Mouse (Mus musculus) testis, adult 2 months (tissue): ENCODE results near the gene Tcea2.

Experiments
- CTCF ChIP-seq: fragments of 200-500 bp; IDR thresholded peaks from 2 replicates; pipeline ENCODE4 v1.5.1; 2012; ENCODE audit warnings: low read depth, mild to moderate bottlenecking, inconsistent platforms, low read length, moderate library complexity; ENCODE audit not compliant: control insufficient read depth, insufficient read depth, insufficient replicate concordance
- POLR2A ChIP-seq: fragments of 200-500 bp; IDR thresholded peaks from 2 replicates; pipeline ENCODE4 v1.6.1; 2012; ENCODE audit warnings: low read depth, mild to moderate bottlenecking, inconsistent platforms, low read length, moderate library complexity; ENCODE audit not compliant: control insufficient read depth

- TF ChIP-seq CTCF = no peak
- no peak for TF ChIP-seq POLR2A
Observed at GRCm38 (mm10) chr2:181663298-181663630, 16.8 kb upstream of the Tcea2 start.
